Mouse (Mus musculus): ENCODE measurements around the gene Tmem174. TPM values are rescaled to one million over a fixed set of nuclear protein-coding genes. Genes with fewer than 3 reads are reported as not detected.

The Tmem174 gene
- total RNA-seq, 2 experiments from 2014 or later: not detected

GRCm38 (mm10) chr13:98636571-98636970, 639 bp downstream of the Tmem174 start:
- no peak for ATAC-seq (replicated peaks; ENCODE audit: low FRiP score, poor library complexity, severe bottlenecking)

GRCm38 (mm10) chr13:98633641-98634484, 3.3 kb downstream of the Tmem174 start:
- no peak for ATAC-seq (replicated peaks; ENCODE audit: low FRiP score, poor library complexity, severe bottlenecking)

GRCm38 (mm10) chr13:98632306-98632942, 4.8 kb downstream of the Tmem174 start:
- ATAC-seq (replicated peaks; ENCODE audit: low FRiP score, poor library complexity, severe bottlenecking): no peak

- no peak for ATAC-seq (replicated peaks; ENCODE audit: low FRiP score, poor library complexity, severe bottlenecking)
Observed at GRCm38 (mm10) chr13:98631105-98631838, 5.9 kb downstream of the Tmem174 start.

DNA sequence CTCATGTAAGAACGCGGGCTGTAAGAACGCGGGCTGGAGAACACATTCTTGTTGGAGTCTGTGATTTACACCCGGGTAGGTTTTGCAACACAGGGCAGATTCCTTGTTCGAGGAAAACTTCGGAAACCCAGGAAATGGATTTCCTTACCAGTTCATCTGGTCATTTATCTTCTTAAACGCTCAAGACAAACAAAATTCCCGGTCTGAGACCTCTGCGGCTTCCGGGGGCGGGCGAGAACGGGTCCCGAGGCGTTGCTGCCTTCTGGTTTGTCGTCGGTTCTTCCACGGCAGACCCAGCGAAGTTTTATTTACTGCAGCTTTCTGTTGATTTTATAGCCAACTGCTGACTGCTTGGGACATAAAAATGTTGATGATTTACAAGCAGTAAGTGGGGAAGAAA, 10.5 kb downstream of the Tmem174 start:
- no peak for ATAC-seq (replicated peaks; ENCODE audit: low FRiP score, poor library complexity, severe bottlenecking)

GRCm38 (mm10) chr13:98624506-98624905, 12.7 kb downstream of the Tmem174 start:
- ATAC-seq (replicated peaks; ENCODE audit: low FRiP score, poor library complexity, severe bottlenecking): no peak

DNA sequence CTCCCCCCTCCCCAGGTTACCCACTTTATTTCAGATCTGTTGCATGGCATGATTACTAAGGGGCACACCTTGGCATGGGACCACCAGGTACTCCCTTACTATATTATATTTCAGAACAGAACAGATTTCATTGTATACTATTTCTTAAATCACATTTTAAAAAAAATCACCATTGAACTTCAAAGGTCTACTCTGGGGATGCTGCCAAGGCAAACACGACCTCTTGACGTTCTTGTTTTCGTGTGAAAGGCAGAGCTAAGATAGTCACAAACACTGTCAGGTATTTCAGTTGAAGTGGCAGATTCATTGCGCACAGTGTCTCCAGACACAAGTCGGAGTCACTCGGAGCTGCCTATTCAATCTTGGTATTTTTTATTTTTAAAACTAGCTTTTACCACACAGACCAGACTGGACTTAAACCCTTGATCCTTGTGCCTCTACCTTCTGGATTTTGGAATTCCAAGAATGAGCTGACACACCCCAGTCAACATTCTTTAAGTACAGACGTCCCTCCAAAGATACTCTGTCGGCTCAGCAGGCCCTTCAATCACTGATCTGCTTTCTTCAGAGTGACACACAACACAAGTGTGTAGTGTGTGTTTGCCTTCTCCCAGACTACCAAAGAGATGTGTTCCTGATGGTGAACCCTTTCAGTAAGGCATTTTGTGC, 14.2 kb downstream of the Tmem174 start:
- ATAC-seq (replicated peaks; ENCODE audit: low FRiP score, poor library complexity, severe bottlenecking): no peak

DNA sequence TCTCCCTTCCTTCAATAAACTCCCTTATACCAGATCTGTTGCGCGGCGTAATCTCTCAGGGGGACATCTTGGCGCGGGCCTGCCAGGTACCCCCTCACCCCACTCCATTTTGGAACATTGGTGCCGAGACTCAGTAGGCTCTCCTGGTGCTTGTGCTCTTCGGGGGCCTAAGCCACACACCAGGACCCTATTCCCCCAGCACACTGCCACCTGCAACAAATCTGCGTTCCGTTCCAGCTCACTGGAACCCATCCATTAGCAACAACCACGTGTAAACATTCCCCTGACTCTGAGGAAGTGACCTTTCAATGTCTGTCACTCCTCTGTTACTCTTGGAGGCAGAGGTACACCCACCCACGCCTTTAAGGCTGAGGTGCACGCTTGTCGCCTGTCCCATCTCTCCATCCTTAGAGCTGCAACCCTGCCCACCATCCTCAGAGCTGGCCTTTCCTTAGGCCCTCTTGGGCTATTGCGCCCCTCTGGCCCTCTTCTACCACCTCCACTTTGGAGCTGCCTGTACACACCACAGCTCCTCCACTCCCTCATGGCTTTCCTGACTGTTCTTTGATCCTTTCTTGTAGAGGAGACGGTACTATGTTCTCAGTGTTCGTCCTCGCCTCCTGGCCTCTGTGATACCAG, 19.7 kb downstream of the Tmem174 start:
- no peak for ATAC-seq (replicated peaks; ENCODE audit: low FRiP score, poor library complexity, severe bottlenecking)

- ATAC-seq (replicated peaks; ENCODE audit: low FRiP score, poor library complexity, severe bottlenecking): no peak
Observed at GRCm38 (mm10) chr13:98607885-98608477, 29.2 kb downstream of the Tmem174 start.

DNA sequence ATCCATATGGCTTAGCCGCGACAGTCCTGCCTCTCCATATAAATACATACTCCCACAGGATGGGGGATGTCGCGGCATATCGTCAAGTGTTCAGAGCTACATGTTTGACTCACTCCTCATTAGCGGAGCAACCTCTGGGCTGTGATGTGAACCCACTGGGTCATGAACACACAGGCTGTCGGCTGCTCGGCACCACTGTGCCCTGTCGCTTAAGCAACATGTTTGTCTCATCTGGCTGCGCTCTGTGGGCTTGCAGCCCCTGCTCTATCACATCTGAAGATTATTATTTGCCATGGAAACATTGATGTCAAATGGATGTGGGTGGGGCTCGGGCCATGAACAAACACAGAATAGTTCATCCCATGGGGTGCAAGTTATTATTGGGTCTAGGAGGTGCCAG, 33.4 kb downstream of the Tmem174 start:
- ATAC-seq (replicated peaks; ENCODE audit: low FRiP score, poor library complexity, severe bottlenecking): no peak

GRCm38 (mm10) chr13:98596746-98597145, 40.5 kb downstream of the Tmem174 start:
- ATAC-seq (replicated peaks; ENCODE audit: low FRiP score, poor library complexity, severe bottlenecking): no peak

DNA sequence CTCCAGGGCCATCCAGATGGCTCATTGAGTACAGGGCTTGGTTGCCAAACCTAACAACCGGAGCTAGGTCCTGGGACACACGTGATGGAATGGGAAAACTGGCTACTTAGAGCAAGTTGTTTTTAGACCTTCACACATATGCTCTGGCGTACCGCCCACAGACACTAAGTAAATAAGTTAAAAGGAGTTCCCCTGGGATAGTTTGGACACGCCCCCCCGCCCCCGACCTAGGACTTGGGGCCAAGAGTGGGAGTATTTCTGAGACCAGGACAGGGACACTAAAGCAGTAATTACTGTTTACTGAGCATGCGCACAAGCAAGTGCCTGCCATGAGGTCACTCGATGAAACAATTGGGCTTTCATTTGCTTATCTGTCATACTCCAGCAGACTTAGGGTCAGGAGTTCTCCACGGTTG, 42.5 kb downstream of the Tmem174 start:
- no peak for ATAC-seq (replicated peaks; ENCODE audit: low FRiP score, poor library complexity, severe bottlenecking)

DNA sequence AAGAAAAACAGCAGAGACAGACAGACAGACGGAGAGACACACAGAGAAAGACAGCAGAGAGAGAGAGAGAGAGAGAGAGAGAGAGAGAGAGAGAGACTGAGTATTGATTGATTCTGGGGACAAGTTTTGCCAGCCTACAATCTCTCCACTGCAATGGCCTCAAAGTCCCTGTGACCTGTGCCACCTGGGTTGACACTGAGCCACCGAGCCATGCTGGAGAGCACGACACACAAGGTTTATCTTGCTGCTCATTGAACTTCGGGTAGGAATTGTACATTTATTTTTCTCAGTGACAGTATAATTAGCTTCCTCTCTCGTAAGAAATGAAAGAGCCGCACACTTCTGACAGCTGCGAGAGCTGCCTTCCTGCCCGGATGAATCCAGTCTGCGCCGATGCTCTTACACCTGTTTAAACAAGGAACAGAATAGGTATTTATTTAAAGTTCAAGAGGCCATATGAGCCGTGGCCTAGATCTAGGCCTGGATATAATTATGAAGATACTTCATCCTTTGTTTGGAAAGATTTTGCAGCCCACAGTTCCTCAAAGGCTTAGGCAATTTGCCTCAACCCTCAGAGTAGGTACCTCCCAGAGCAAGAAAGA, 43.2 kb downstream of the Tmem174 start:
- ATAC-seq (replicated peaks; ENCODE audit: low FRiP score, poor library complexity, severe bottlenecking): no peak

DNA sequence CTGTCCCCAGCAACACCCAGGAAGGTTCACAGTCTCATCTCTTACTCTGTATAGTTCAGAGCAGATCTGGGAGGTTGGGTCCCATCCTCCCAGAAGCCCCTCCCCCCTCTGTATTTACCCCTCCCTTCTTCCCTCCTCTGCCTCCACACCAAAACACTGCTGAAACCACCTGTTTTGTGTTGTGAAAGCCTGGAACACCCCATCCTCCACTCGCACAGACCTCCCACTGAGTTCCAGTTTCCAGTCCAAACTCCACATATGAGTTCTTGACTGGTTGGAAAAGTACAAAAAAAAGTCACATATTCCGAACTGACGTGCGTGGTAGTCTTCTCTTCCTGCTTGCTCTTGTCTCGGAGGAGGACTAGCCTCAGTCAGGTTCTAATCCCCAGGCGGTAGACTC, 45.8 kb downstream of the Tmem174 start:
- no peak for ATAC-seq (replicated peaks; ENCODE audit: low FRiP score, poor library complexity, severe bottlenecking)

DNA sequence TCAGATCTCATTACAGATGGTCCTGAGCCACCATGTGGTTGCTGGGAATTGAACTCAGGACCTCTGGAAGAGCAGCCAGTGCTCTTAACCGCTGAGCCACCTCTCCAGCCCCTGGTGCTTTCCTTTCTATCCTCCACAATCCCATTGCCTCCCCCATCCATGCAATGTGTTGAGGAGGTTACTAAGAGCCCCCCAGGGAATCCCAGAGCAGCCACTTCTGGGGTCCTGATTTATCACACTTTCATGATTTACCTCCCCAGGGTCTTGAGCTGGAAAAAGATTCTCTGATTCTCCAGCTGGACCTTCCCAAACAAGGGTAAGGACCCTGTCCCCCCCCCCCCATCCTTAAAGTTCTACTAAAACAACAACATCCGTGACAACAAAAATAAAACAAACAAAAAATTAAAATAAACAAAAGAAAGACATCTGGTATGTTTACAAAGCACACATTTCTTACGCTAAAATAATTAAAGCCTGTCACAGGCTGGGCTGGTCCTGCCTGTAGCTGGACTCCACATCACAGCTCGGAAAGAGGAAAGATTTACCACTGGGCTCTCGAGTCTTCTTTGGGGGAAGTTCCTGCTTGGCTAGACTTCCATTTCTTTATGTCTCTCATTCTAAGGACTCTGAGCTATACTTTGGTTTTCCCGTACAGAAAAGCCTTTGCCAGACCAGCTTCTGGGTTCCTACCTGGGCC, 46.4 kb downstream of the Tmem174 start:
- ATAC-seq (replicated peaks; ENCODE audit: low FRiP score, poor library complexity, severe bottlenecking): no peak

DNA sequence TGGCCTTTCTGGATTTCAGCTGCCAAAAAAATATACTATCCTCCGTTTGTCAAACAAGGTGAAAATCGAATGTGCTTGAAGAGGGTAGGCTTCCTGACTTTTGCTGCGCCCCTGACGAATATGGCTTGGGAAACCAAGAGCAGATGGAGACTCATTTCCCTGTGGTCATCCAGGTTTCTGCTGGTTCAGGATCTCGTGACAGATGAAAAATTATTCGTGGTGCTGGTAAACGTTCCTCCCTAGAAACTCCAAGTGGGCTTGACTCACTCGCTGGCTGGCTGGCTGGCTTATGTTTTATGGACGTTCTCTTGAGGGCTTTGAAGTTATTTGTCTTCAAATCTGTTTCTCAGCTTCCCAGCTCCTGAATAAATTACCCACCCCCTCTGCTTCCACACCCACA, 47.6 kb downstream of the Tmem174 start:
- ATAC-seq (replicated peaks; ENCODE audit: low FRiP score, poor library complexity, severe bottlenecking): no peak

- peak; percentile 46; the same call in 1 of the 2 replicates for ATAC-seq (replicated peaks; ENCODE audit: low FRiP score, poor library complexity, severe bottlenecking)
Observed at GRCm38 (mm10) chr13:98588951-98589501, 48.2 kb downstream of the Tmem174 start.

DNA sequence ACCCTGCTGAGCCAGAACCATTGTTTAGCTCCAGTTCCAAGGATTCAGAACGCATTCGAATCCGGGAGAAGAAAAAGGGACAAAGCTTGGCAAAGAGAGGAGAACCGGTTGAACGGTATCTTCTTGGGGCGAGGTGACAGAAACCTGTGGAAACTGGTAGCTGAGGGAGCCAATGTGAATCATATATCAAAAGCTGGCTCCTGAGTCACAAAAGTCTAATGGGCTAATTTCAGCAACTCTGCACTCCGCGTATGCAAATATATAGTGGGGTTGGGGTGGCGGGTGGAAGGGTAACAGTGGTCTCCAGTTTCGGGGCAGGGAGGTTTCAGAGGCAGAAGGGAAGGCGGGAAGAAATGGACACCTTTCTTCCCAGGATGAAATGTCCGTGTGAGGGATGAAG, 48.7 kb downstream of the Tmem174 start:
- ATAC-seq (replicated peaks; ENCODE audit: low FRiP score, poor library complexity, severe bottlenecking): no peak

Measured in erythroid progenitor cell, adult 5-6 weeks (primary cell).